Mouse (Mus musculus) neural tube, embryonic 12.5 days (tissue): ENCODE measurements at regions not wholly inside any gene's neighbourhood (a gene's known extent, or its start where the extent isn't known, plus 50 kb on each side); places are given as distances from the start of the nearest gene placed in this dataset.

ENCODE experiments used
- ATAC-seq: fragments of 200-750 bp; cut with Nextera tagmentation; 2 replicates; pipeline ENCODE4 v1.8.0; 2017; ENCODE audit warnings: low read depth, mild to moderate bottlenecking, moderate TSS enrichment, moderate library complexity; ENCODE audit not compliant: low FRiP score
- H3K27ac ChIP-seq: fragments of 300-500 bp; sonication (generic); 2 replicates; pipeline ENCODE4 v1.5.1; 2016
- H3K27me3 ChIP-seq: fragments of 300-500 bp; sonication (generic); replicated peaks from 2 replicates; pipeline ENCODE4 v1.6.1; 2016; ENCODE audit warnings: mild to moderate bottlenecking
- H3K36me3 ChIP-seq: fragments of 300-500 bp; sonication (generic); 2 replicates; pipeline ENCODE4 v1.6.1; 2016; ENCODE audit warnings: mild to moderate bottlenecking
- H3K4me1 ChIP-seq: fragments of 300-500 bp; sonication (generic); 2 replicates; pipeline ENCODE4 v1.6.1; 2016
- H3K4me2 ChIP-seq: fragments of 300-500 bp; sonication (generic); replicated peaks from 2 replicates; pipeline ENCODE4 v1.6.1; 2016; ENCODE audit warnings: mild to moderate bottlenecking
- H3K4me3 ChIP-seq: fragments of 300-500 bp; sonication (generic); 2 replicates; pipeline ENCODE4 v1.5.1; 2016
- H3K9ac ChIP-seq: fragments of 300-500 bp; sonication (generic); 2 replicates; pipeline ENCODE4 v1.6.1; 2016; ENCODE audit warnings: mild to moderate bottlenecking
- H3K9me3 ChIP-seq: fragments of 300-500 bp; sonication (generic); 2 replicates; pipeline ENCODE4 v1.6.1; 2016; ENCODE audit warnings: mild to moderate bottlenecking
- WGBS: fragments of 180-500 bp; shearing (Covaris S2); methylation state at CpG from one replicate; pipeline ENCODE4 v1.1.7; 2016; 5-methylcytosine and 5-hydroxymethylcytosine counted together

DNA sequence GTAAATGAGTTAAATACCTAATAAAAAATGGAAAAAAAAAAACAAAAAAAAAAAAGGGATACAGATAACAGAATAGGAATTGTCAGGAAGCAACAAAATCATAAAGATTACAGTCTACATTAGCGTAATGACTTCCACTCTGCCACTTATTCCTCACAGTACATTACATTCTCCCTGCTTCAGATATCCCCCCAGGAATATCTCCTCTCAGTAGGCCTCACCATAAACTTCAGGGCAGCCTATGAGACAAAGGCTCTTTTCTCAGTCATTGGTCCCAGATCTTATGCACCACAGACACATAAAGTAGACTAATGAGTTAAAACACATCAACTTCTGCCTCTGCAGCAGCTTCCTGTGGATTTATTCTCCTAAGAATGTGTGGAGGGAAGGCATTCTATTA lies 1680.2 kb downstream of the Kcnt2 start:
- no peaks in the 10 kb centered on the region for H3K36me3 ChIP-seq

DNA sequence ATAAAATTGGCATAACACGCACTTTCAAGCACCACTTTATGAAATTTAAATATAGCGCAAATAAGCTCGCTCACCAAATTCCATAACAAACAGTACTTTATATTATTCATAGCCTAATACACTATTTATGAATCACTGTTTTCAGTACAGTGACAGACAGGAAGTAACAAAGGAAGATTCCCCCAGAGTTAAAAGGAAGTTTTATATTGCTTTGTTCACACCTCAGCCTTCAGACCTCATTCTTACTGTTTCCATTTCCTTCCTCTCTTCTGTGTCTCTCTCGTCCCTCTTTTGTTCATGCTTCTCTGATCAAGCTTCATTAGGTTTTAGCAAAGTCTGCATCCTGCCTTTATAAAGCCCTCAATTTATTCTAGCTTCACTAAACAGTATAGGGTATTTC lies 1680.8 kb downstream of the Kcnt2 start:
- H3K9ac ChIP-seq: no peak overlapping the region
- H3K9me3 ChIP-seq: no peaks in the 10 kb centered on the region
- WGBS: 68% methylated on average over 4 of the region's 4 CpGs
- ATAC-seq: no peak
- no peaks in the 10 kb centered on the region for H3K4me1 ChIP-seq
- no peaks in the 10 kb centered on the region for H3K36me3 ChIP-seq
- H3K4me3 ChIP-seq: no peak overlapping the region
- no peaks in the 10 kb centered on the region for H3K27me3 ChIP-seq
- H3K4me2 ChIP-seq: no peak overlapping the region
- H3K27ac ChIP-seq: no peak overlapping the region

More for the DNA sequence above, 1680.2 kb downstream of the Kcnt2 start:
- Histone ChIP-seq H3K27me3 (no peaks in the 10 kb centered on the region), H3K27ac (no peak overlapping the region), H3K9ac (no peak overlapping the region), H3K9me3 (no peaks in the 10 kb centered on the region), H3K4me2 (no peak overlapping the region), H3K4me3 (no peak overlapping the region), H3K4me1 (no peaks in the 10 kb centered on the region)
- WGBS: 68% methylated on average over 1 of the region's 1 CpGs
- ATAC-seq: peak; percentile 70; the same call in 1 of the 2 replicates

DNA sequence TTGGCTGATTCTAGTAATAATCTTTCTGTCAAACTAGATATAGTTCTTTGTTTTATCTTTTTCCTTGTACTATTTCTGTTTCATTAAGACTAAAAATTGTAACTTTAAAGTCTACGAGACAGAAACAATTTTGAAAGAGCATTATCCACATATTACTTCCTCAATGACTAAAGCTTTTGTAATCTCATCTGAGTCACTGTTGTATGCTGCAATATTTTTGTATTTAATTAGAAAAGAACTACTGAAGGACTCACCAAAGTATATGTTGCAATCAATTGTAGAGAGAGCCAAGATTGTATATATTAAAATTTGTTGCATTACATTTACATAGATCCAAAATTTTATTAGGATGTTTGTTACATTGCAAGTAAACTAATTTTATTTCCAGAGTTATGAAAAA lies 1692.4 kb upstream of the B3galt2 start:
- no peak for ATAC-seq
- Histone ChIP-seq H3K36me3 (no peaks in the 10 kb centered on the region), H3K9me3 (no peaks in the 10 kb centered on the region), H3K27ac (no peak overlapping the region), H3K4me1 (no peaks in the 10 kb centered on the region), H3K27me3 (no peaks in the 10 kb centered on the region), H3K4me3 (no peak overlapping the region), H3K9ac (no peak overlapping the region), H3K4me2 (no peak overlapping the region)
- WGBS: 84% methylated on average over 1 of the region's 1 CpGs

DNA sequence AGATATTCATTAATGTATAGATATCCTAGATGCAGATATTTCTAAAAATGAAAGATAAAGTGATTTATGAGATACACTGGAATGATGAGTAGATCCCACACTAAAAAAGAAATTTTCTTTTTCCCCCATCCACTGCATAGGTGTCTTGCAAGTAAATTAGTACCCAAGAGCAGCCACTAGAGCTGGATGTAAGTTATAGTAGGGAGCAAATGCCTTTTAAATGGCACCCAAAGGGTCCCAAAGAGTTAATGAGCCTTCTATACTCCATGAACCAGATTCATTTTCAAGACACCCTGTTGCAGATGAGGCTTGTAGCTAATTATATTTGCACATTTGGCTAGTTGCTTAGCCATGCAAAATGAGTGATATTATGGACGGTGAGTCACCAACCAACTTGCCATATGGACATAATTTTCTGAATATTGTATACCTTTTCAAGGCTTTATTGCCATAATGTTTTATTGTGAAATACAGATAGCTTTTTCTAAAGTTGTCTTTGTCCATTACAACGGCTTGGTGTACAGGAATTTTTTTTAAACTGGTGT lies 1686.1 kb upstream of the B3galt2 start:
- no peak for ATAC-seq
- no peaks in the 10 kb centered on the region for H3K36me3 ChIP-seq
- H3K9ac ChIP-seq: no peak overlapping the region

DNA sequence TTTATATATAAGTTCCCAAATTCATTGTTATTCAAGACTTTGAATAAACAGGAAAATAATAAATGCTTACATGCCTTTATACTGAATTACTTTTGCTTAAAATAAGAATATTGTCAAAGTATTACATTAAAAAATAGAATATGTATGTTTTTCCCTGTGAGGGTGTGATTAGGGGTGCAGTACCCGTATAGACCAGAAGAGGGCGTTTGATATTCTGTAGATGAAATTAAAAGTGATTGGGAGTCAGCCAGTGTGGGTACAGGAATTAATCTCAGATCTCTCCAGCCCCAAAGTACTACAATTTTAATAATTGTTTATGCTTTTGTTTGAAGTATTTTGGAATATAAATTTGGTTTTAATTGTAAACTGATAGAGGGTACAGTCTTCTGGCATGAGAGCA lies 1678.7 kb upstream of the B3galt2 start:
- no peak overlapping the region for H3K27ac ChIP-seq
- H3K4me2 ChIP-seq: no peak overlapping the region
- no peak overlapping the region for H3K9ac ChIP-seq
- ATAC-seq: no peak
- no peaks in the 10 kb centered on the region for H3K9me3 ChIP-seq
- no peaks in the 10 kb centered on the region for H3K36me3 ChIP-seq
- H3K27me3 ChIP-seq: no peaks in the 10 kb centered on the region
- no peak overlapping the region for H3K4me3 ChIP-seq
- no peaks in the 10 kb centered on the region for H3K4me1 ChIP-seq
- 1% methylated on average over 2 of the region's 2 CpGs for WGBS

More for the DNA sequence above, 1686.1 kb upstream of the B3galt2 start:
- H3K27ac ChIP-seq: no peak overlapping the region
- WGBS: 83% methylated on average over 2 of the region's 2 CpGs
- H3K4me3 ChIP-seq: no peak overlapping the region
- no peaks in the 10 kb centered on the region for H3K27me3 ChIP-seq
- no peaks in the 10 kb centered on the region for H3K4me1 ChIP-seq
- H3K9me3 ChIP-seq: no peaks in the 10 kb centered on the region
- H3K4me2 ChIP-seq: no peak overlapping the region

GRCm38 (mm10) chr1:141968133-141968532 lies 1672.3 kb upstream of the B3galt2 start:
- H3K36me3 ChIP-seq: no peaks in the 10 kb centered on the region
- no peaks in the 10 kb centered on the region for H3K9me3 ChIP-seq
- no peak overlapping the region for H3K4me2 ChIP-seq
- no peak overlapping the region for H3K9ac ChIP-seq
- WGBS: 85% methylated on average over 5 of the region's 5 CpGs
- no peak overlapping the region for H3K4me3 ChIP-seq
- no peak overlapping the region for H3K27ac ChIP-seq
- H3K4me1 ChIP-seq: no peaks in the 10 kb centered on the region
- ATAC-seq: no peak
- no peaks in the 10 kb centered on the region for H3K27me3 ChIP-seq

DNA sequence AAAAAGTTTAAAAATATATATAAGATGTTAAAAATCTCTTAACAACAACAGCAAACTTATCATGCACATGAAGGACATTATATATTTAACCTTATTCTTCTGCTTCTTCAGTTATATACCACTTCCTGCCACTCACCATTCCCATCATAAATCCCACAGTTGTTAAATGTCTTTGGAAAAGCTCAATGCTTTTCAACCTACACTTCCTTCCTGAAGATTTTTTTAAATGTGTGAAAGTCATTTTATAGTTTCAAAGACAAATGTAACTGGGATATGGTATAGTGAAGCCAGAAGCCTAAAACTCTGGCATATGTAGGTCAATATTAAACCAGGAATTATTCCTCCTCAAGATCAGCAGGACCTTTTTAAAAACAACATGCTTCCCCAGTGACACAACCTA lies 1666.1 kb upstream of the B3galt2 start:
- Histone ChIP-seq H3K4me1 (no peaks in the 10 kb centered on the region), H3K4me3 (no peak overlapping the region), H3K9me3 (no peaks in the 10 kb centered on the region), H3K27me3 (no peaks in the 10 kb centered on the region), H3K9ac (no peak overlapping the region), H3K36me3 (no peaks in the 10 kb centered on the region), H3K4me2 (no peak overlapping the region), H3K27ac (no peak overlapping the region)
- ATAC-seq: no peak

DNA sequence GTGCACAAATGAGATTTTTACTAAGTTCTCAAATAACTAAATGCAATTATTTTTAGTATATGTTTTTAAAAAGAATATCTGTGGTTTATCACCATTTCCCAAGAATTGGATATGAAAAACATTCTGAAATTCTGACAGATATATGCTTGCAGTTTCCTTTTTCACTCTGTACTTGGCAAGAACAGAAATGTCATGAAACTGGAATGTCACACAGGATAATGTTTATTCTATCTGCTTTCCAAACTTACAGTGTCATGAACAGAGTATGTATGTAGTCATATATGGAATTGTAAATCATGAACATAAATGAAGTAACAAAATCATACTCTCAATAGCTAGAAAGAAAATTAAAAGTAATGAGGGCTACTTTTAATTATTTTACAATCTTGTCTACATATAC lies 1640.7 kb upstream of the B3galt2 start:
- no peak for ATAC-seq
- no peak overlapping the region for H3K4me2 ChIP-seq

GRCm38 (mm10) chr1:142000335-142000734 lies 1640.1 kb upstream of the B3galt2 start:
- Histone ChIP-seq H3K36me3 (no peaks in the 10 kb centered on the region), H3K9me3 (no peaks in the 10 kb centered on the region), H3K4me2 (no peak overlapping the region), H3K4me3 (no peak overlapping the region), H3K4me1 (no peaks in the 10 kb centered on the region), H3K9ac (no peak overlapping the region), H3K27me3 (no peaks in the 10 kb centered on the region), H3K27ac (no peak overlapping the region)
- WGBS: 61% methylated on average over 4 of the region's 4 CpGs
- ATAC-seq: peak; percentile 51; the same call in 1 of the 2 replicates

More for the DNA sequence above, 1640.7 kb upstream of the B3galt2 start:
- Histone ChIP-seq H3K27ac (no peak overlapping the region), H3K36me3 (no peaks in the 10 kb centered on the region), H3K4me1 (no peaks in the 10 kb centered on the region), H3K9me3 (no peaks in the 10 kb centered on the region), H3K27me3 (no peaks in the 10 kb centered on the region), H3K4me3 (no peak overlapping the region), H3K9ac (no peak overlapping the region)

DNA sequence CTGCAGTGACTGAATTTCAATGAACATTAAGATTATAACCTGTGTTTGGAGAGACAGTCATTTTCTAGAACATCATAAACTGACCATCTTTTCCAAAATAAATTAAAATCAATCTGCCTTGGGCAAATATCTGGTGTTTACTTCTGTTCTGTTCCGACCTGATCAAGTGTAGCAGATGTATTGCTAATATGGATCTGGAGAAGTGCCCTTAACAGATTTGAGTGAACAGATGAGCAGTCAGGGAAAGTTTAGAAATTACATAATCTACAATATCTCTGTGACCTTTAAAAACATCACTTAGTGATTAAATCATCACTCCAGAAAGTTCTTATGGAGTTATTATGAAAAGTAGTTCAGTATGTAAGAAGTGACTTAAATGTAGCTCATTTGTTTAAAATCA lies 1634.1 kb upstream of the B3galt2 start:
- Histone ChIP-seq H3K9me3 (no peaks in the 10 kb centered on the region), H3K4me2 (no peak overlapping the region), H3K4me3 (no peak overlapping the region), H3K9ac (no peak overlapping the region), H3K27ac (no peak overlapping the region), H3K4me1 (no peaks in the 10 kb centered on the region), H3K36me3 (no peaks in the 10 kb centered on the region), H3K27me3 (no peaks in the 10 kb centered on the region)
- ATAC-seq: no peak
- WGBS: 79% methylated on average over 1 of the region's 1 CpGs

- Histone ChIP-seq H3K9me3 (no peaks in the 10 kb centered on the region), H3K27ac (no peak overlapping the region), H3K27me3 (no peaks in the 10 kb centered on the region), H3K36me3 (no peaks in the 10 kb centered on the region), H3K4me2 (no peak overlapping the region), H3K9ac (no peak overlapping the region), H3K4me1 (no peaks in the 10 kb centered on the region), H3K4me3 (no peak overlapping the region)
- WGBS: 85% methylated on average over 2 of the region's 2 CpGs
- ATAC-seq: no peak
Measured at GRCm38 (mm10) chr1:142042751-142043150, 1597.7 kb upstream of the B3galt2 start.

DNA sequence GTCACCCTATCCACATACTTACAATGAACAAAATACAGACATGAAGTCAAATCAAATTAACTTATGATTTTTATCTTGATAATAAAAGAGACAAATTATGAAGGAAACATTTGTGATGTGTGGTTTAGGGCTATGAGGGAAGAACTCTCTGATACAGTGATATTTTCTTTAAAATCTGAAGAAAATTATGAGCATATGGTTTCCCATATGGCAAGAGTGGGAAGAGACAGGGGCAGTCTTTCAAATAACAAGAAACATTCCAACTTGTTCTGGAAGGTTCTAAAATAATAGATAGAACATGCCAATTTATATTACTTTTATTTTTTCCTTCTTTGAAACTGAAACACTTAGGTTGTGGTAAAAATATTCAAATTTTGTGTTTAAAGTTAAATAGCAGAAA lies 1585.3 kb upstream of the B3galt2 start:
- ATAC-seq: no peak
- Histone ChIP-seq H3K9me3 (no peaks in the 10 kb centered on the region), H3K4me2 (no peak overlapping the region), H3K27ac (no peak overlapping the region), H3K27me3 (no peaks in the 10 kb centered on the region), H3K9ac (no peak overlapping the region), H3K4me3 (no peak overlapping the region), H3K36me3 (no peaks in the 10 kb centered on the region), H3K4me1 (no peaks in the 10 kb centered on the region)
